Mouse (Mus musculus) G1E (cell line): ENCODE results near the gene Med24.

ENCODE experiments used
- CTCF ChIP-seq: IDR thresholded peaks from 2 replicates; pipeline ENCODE4 v1.5.1; 2012; ENCODE audit warnings: low read depth, low read length, inconsistent platforms, mixed read lengths
- TAL1 ChIP-seq: conservative IDR thresholded peaks from 2 replicates; pipeline ENCODE4 v1.6.1; 2012; ENCODE audit warnings: low read depth, low read length, inconsistent platforms, mixed read lengths

DNA sequence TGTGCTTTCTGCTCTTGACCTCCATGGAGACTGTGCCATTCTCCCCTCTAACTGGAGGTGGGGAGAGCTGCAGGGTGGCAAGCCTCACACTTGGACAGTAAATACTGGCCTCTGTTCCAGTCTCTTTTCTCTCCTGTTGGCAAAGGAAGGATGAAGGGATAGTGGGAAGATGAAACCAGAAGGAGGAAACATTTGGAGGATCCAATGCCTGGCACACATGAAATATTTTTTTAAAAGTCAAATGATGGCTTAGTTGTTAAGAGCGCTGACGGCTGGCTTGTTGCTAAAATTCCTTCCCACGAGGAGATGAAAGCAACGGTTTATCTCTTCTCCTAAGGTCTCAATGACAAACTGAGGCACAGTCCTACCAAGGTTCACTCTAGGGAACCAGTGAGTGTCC lies 5.9 kb upstream of the Med24 start:
- TF ChIP-seq CTCF = no peak
- TF ChIP-seq TAL1 = no peak
